Mouse (Mus musculus): ENCODE data around the gene Znrf2.

- TF ChIP-seq POLR2A (IDR thresholded peaks at IDR 0.05; ENCODE audit: low read depth, low read length) (no peak), CTCF (IDR thresholded peaks at IDR 0.05; ENCODE audit: extremely low read depth, insufficient read depth, insufficient read length, insufficient replicate concordance) (no peak)
These were observed 2.6 kb downstream of the Znrf2 start for GRCm38 (mm10) chr6:54819272-54819671.

Measured in spleen, adult 2 months (tissue).